Mouse (Mus musculus): ENCODE data around the gene Tnrc6c. TPM values are rescaled to one million over a fixed set of nuclear protein-coding genes. Genes with fewer than 3 reads are reported as not detected.

Gene Tnrc6c
- polyA plus RNA-seq, 1 experiment from 2014 or later = 8.7 TPM

- Histone ChIP-seq H3K9ac (ENCODE audit: low read length) (no peak overlapping the region), H3K4me1 (ENCODE audit: control insufficient read depth in 2 of 2, insufficient read depth in 2 of 2, low read length in 2 of 2) (no peaks in the 10 kb centered on the region; a peak in 1 of 4 replicates), H3K9me3 (ENCODE audit: control insufficient read depth, low read length) (no peaks in the 10 kb centered on the region), H3K4me2 (ENCODE audit: low read length) (no peak overlapping the region), H3K4me3 (ENCODE audit: control insufficient read depth in 1 of 2, insufficient read depth in 1 of 2, low read depth in 1 of 2, low read length in 2 of 2) (no peak overlapping the region), H3K27me3 (ENCODE audit: control insufficient read depth, insufficient read depth, low read length) (no peaks in the 10 kb centered on the region), H3K36me3 (ENCODE audit: control insufficient read depth, insufficient read depth, low read length) (peaks cover 98% of the 10 kb centered on the region), H3K27ac (replicated peaks in 1 of 2; ENCODE audit: control insufficient read depth in 1 of 2, insufficient read depth in 1 of 2, low read depth in 2 of 2, low read length in 2 of 2) (no peak overlapping the region)
- ATAC-seq (ENCODE audit: insufficient number of reproducible peaks, insufficient read depth, low FRiP score, low read depth) = no peak
- 86% methylated on average over 26 of the region's 26 CpGs for WGBS
These were observed 106.5 kb downstream of the Tnrc6c start for GRCm38 (mm10) chr11:117760374-117761119.

- no peak for ATAC-seq (ENCODE audit: insufficient number of reproducible peaks, insufficient read depth, low FRiP score, low read depth)
- no peak overlapping the region for H3K4me3 ChIP-seq (ENCODE audit: control insufficient read depth in 1 of 2, insufficient read depth in 1 of 2, low read depth in 1 of 2, low read length in 2 of 2)
- no peak overlapping the region for H3K9ac ChIP-seq (ENCODE audit: low read length)
These were observed 107.7 kb downstream of the Tnrc6c start for GRCm38 (mm10) chr11:117761801-117762200.

GRCm38 (mm10) chr11:117762246-117762645, 108.2 kb downstream of the Tnrc6c start:
- no peak; the same call in 1 of the 2 replicates for ATAC-seq (ENCODE audit: insufficient number of reproducible peaks, insufficient read depth, low FRiP score, low read depth)
- H3K4me1 ChIP-seq (ENCODE audit: control insufficient read depth in 2 of 2, insufficient read depth in 2 of 2, low read length in 2 of 2) = peaks cover 0 to 6% of the 10 kb centered on the region in 2 experiments; a peak in 1 of 4 replicates
- no peak overlapping the region for H3K4me2 ChIP-seq (ENCODE audit: low read length)
- H3K36me3 ChIP-seq (ENCODE audit: control insufficient read depth, insufficient read depth, low read length) = peaks cover 96% of the 10 kb centered on the region
- H3K4me3 ChIP-seq (ENCODE audit: control insufficient read depth in 1 of 2, insufficient read depth in 1 of 2, low read depth in 1 of 2, low read length in 2 of 2) = no peak overlapping the region
- H3K9me3 ChIP-seq (ENCODE audit: control insufficient read depth, low read length) = no peaks in the 10 kb centered on the region
- H3K27me3 ChIP-seq (ENCODE audit: control insufficient read depth, insufficient read depth, low read length) = no peaks in the 10 kb centered on the region
- WGBS = 40% methylated on average over 12 of the region's 12 CpGs
- H3K9ac ChIP-seq (ENCODE audit: low read length) = no peak overlapping the region
- no peak overlapping the region for H3K27ac ChIP-seq (replicated peaks in 1 of 2; ENCODE audit: control insufficient read depth in 1 of 2, insufficient read depth in 1 of 2, low read depth in 2 of 2, low read length in 2 of 2)

More at GRCm38 (mm10) chr11:117761801-117762200, 107.7 kb downstream of the Tnrc6c start:
- Histone ChIP-seq H3K4me2 (ENCODE audit: low read length) (no peak overlapping the region), H3K27me3 (ENCODE audit: control insufficient read depth, insufficient read depth, low read length) (no peaks in the 10 kb centered on the region), H3K36me3 (ENCODE audit: control insufficient read depth, insufficient read depth, low read length) (peaks cover 96% of the 10 kb centered on the region), H3K27ac (replicated peaks in 1 of 2; ENCODE audit: control insufficient read depth in 1 of 2, insufficient read depth in 1 of 2, low read depth in 2 of 2, low read length in 2 of 2) (no peak overlapping the region), H3K9me3 (ENCODE audit: control insufficient read depth, low read length) (no peaks in the 10 kb centered on the region), H3K4me1 (ENCODE audit: control insufficient read depth in 2 of 2, insufficient read depth in 2 of 2, low read length in 2 of 2) (peaks cover 0 to 6% of the 10 kb centered on the region in 2 experiments; a peak in 1 of 4 replicates)
- 88% methylated on average over 13 of the region's 13 CpGs for WGBS

GRCm38 (mm10) chr11:117764319-117764718, 110.2 kb downstream of the Tnrc6c start:
- peaks cover 87% of the 10 kb centered on the region for H3K36me3 ChIP-seq (ENCODE audit: control insufficient read depth, insufficient read depth, low read length)
- 79% methylated on average over 9 of the region's 9 CpGs for WGBS
- no peak for ATAC-seq (ENCODE audit: insufficient number of reproducible peaks, insufficient read depth, low FRiP score, low read depth)
- no peak overlapping the region for H3K4me3 ChIP-seq (ENCODE audit: control insufficient read depth in 1 of 2, insufficient read depth in 1 of 2, low read depth in 1 of 2, low read length in 2 of 2)
- no peak overlapping the region for H3K4me2 ChIP-seq (ENCODE audit: low read length)
- no peak overlapping the region for H3K27ac ChIP-seq (replicated peaks in 1 of 2; ENCODE audit: control insufficient read depth in 1 of 2, insufficient read depth in 1 of 2, low read depth in 2 of 2, low read length in 2 of 2)
- H3K9ac ChIP-seq (ENCODE audit: low read length) = no peak overlapping the region
- H3K27me3 ChIP-seq (ENCODE audit: control insufficient read depth, insufficient read depth, low read length) = no peaks in the 10 kb centered on the region
- no peaks in the 10 kb centered on the region for H3K9me3 ChIP-seq (ENCODE audit: control insufficient read depth, low read length)
- peaks cover 5 to 6% of the 10 kb centered on the region in 2 experiments; a peak in 2 of 4 replicates for H3K4me1 ChIP-seq (ENCODE audit: control insufficient read depth in 2 of 2, insufficient read depth in 2 of 2, low read length in 2 of 2)

GRCm38 (mm10) chr11:117765361-117765760, 111.3 kb downstream of the Tnrc6c start:
- Histone ChIP-seq H3K27ac (replicated peaks in 1 of 2; ENCODE audit: control insufficient read depth in 1 of 2, insufficient read depth in 1 of 2, low read depth in 2 of 2, low read length in 2 of 2) (no peak overlapping the region), H3K36me3 (ENCODE audit: control insufficient read depth, insufficient read depth, low read length) (peaks cover 82% of the 10 kb centered on the region), H3K9me3 (ENCODE audit: control insufficient read depth, low read length) (no peaks in the 10 kb centered on the region), H3K4me3 (ENCODE audit: control insufficient read depth in 1 of 2, insufficient read depth in 1 of 2, low read depth in 1 of 2, low read length in 2 of 2) (no peak overlapping the region), H3K27me3 (ENCODE audit: control insufficient read depth, insufficient read depth, low read length) (no peaks in the 10 kb centered on the region), H3K9ac (ENCODE audit: low read length) (no peak overlapping the region), H3K4me2 (ENCODE audit: low read length) (no peak overlapping the region), H3K4me1 (ENCODE audit: control insufficient read depth in 2 of 2, insufficient read depth in 2 of 2, low read length in 2 of 2) (peaks cover 6 to 7% of the 10 kb centered on the region in 2 experiments; a peak in 2 of 4 replicates)
- WGBS = 81% methylated on average over 5 of the region's 5 CpGs
- ATAC-seq (ENCODE audit: insufficient number of reproducible peaks, insufficient read depth, low FRiP score, low read depth) = no peak

GRCm38 (mm10) chr11:117766275-117766674, 112.2 kb downstream of the Tnrc6c start:
- Histone ChIP-seq H3K4me2 (ENCODE audit: low read length) (no peak overlapping the region), H3K36me3 (ENCODE audit: control insufficient read depth, insufficient read depth, low read length) (peaks cover 80% of the 10 kb centered on the region), H3K4me3 (ENCODE audit: control insufficient read depth in 1 of 2, insufficient read depth in 1 of 2, low read depth in 1 of 2, low read length in 2 of 2) (no peak overlapping the region), H3K9me3 (ENCODE audit: control insufficient read depth, low read length) (no peaks in the 10 kb centered on the region), H3K27me3 (ENCODE audit: control insufficient read depth, insufficient read depth, low read length) (no peaks in the 10 kb centered on the region), H3K27ac (replicated peaks in 1 of 2; ENCODE audit: control insufficient read depth in 1 of 2, insufficient read depth in 1 of 2, low read depth in 2 of 2, low read length in 2 of 2) (no peak overlapping the region), H3K9ac (ENCODE audit: low read length) (no peak overlapping the region), H3K4me1 (ENCODE audit: control insufficient read depth in 2 of 2, insufficient read depth in 2 of 2, low read length in 2 of 2) (peaks cover 6 to 7% of the 10 kb centered on the region in 2 experiments; a peak in 2 of 4 replicates)
- WGBS = 54% methylated on average over 3 of the region's 3 CpGs
- no peak for ATAC-seq (ENCODE audit: insufficient number of reproducible peaks, insufficient read depth, low FRiP score, low read depth)

GRCm38 (mm10) chr11:117768725-117769682, 114.9 kb downstream of the Tnrc6c start:
- 71% methylated on average over 20 of the region's 20 CpGs for WGBS

More at GRCm38 (mm10) chr11:117768725-117769682, 114.9 kb downstream of the Tnrc6c start:
- no peak for ATAC-seq (ENCODE audit: insufficient number of reproducible peaks, insufficient read depth, low FRiP score, low read depth)
- no peak overlapping the region for H3K4me2 ChIP-seq (ENCODE audit: low read length)
- H3K4me1 ChIP-seq (ENCODE audit: control insufficient read depth in 2 of 2, insufficient read depth in 2 of 2, low read length in 2 of 2) = peaks cover 6 to 7% of the 10 kb centered on the region in 2 experiments; a peak in 2 of 4 replicates
- H3K27me3 ChIP-seq (ENCODE audit: control insufficient read depth, insufficient read depth, low read length) = no peaks in the 10 kb centered on the region
- H3K4me3 ChIP-seq (ENCODE audit: control insufficient read depth in 1 of 2, insufficient read depth in 1 of 2, low read depth in 1 of 2, low read length in 2 of 2) = no peak overlapping the region
- no peak overlapping the region for H3K9ac ChIP-seq (ENCODE audit: low read length)
- no peaks in the 10 kb centered on the region for H3K9me3 ChIP-seq (ENCODE audit: control insufficient read depth, low read length)
- H3K27ac ChIP-seq (replicated peaks in 1 of 2; ENCODE audit: control insufficient read depth in 1 of 2, insufficient read depth in 1 of 2, low read depth in 2 of 2, low read length in 2 of 2) = no peak overlapping the region
- H3K36me3 ChIP-seq (ENCODE audit: control insufficient read depth, insufficient read depth, low read length) = peaks cover 82% of the 10 kb centered on the region
